Mouse (Mus musculus) bone marrow, adult 2 months (tissue): ENCODE data around the gene Sfmbt1. TPM values are rescaled to one million over a fixed set of nuclear protein-coding genes. Genes with fewer than 3 reads are reported as not detected.

ENCODE experiments used
- H3K27ac ChIP-seq: fragments of 200-500 bp; 2 replicates; pipeline ENCODE4 v1.5.1; 2012; ENCODE audit warnings: low read depth, mild to moderate bottlenecking, control low read depth, inconsistent platforms, low read length; ENCODE audit not compliant: control insufficient read depth, poor library complexity, insufficient read depth
- H3K4me1 ChIP-seq: fragments of 200-500 bp; 2 replicates; pipeline ENCODE4 v1.6.1; 2011; ENCODE audit warnings: low read length; ENCODE audit not compliant: control insufficient read depth, insufficient read depth
- H3K4me3 ChIP-seq: fragments of 200-500 bp; replicated peaks from 2 replicates; pipeline ENCODE3; 2011; ENCODE audit warnings: mild to moderate bottlenecking, low read depth, low read length, control low read depth; ENCODE audit not compliant: control insufficient read depth
- CTCF ChIP-seq: fragments of 200-500 bp; IDR thresholded peaks from 2 replicates; pipeline ENCODE4 v1.5.1; 2011; ENCODE audit warnings: low read length, control low read depth; ENCODE audit not compliant: control insufficient read depth, insufficient read depth
- POLR2A ChIP-seq: fragments of 200-500 bp; IDR thresholded peaks from 2 replicates; pipeline ENCODE4 v1.6.1; 2011; ENCODE audit warnings: low read depth, mild to moderate bottlenecking, control low read depth, low read length, borderline replicate concordance; ENCODE audit not compliant: control insufficient read depth
- WGBS: fragments of 180-500 bp; shearing (Covaris S2); methylation state at CpG from one replicate; pipeline ENCODE4 v1.1.7; 2018; 5-methylcytosine and 5-hydroxymethylcytosine counted together
- polyA plus RNA-seq: library from polyadenylated mRNA; stranded (reverse); fragments of >200 nt; gene quantifications from 2 replicates; pipeline ENCODE4 v1.2.4, GENCODE M21; 2011; ENCODE audit warnings: low replicate concordance; ENCODE audit not compliant: missing spikeins, insufficient read depth, insufficient read length

Sfmbt1 gene
- 7.7 and 8.9 TPM in 2 replicates for polyA plus RNA-seq

DNA sequence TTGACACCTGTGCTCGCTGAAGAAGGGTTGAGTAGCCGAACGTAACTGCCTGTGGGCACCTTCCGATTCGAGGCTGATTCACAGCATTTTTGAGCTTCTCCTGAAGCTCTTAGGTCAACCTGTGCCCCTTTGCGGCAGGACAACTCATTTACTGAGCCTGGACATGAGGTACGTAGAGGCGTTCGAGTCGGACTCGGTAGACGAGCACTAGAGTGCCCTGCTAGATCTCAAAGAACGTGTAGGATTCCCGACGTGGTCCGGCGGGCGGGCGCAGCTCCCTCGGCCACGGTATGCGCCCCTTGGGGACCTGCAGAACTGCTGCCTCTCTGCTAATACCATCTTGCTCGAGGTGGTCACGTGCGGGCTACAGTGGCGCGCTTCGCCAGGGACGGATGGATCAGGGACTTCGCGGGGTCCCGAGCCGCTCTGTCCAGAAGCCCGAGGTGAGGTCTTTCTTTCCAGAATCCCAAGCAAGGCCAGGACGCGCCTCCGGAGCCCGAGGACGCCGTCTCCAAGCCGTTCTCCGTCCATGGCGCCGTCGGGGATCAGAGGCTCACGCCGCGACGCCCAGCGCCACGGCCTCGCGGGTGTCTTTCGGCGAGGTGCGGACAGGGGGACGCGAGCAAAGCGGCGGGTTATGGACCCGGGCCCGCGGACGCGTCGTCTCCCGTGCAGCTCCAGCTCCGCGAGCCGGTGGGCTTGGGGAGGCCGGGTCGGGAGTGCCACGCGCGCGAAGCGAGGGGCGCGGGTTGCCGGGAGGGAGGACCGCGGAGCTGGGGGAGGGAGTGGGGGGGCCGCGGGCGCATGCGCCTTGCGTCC, at the start of gene Sfmbt1:
Sfmbt1 (plus strand) TSS at position 51 of the 819 bp plus-strand sequence.
- WGBS = 5% methylated on average over 87 of the region's 87 CpGs
- Histone ChIP-seq H3K27ac (peak within 1 kb of the TSS; percentile 69; the same call in 1 of the 2 replicates), H3K4me3 (peak within 1 kb of the TSS; percentile 87)

DNA sequence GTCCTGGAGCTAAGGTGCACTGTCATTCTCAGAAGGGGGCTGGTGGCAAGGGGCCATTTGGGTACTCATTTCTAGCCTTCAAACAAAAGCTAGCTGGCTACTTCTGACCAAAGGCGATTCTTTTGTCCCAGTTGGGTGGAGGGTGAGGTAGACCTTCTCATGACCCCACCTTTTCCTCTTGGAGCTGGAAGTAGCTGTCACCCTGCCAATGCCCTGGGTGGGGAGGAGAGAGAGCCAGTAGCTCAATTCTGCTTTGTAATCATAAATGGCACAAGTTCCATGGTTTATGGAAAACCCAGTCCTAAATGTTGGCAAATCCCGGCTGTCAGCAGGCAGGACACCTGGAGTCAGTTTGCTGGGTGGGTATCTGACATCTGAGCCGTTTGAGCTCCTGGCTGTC, 48.6 kb upstream of the Sfmbt1 start:
- WGBS = 75% methylated on average over 3 of the region's 3 CpGs

More for the DNA sequence above, at the start of gene Sfmbt1:
- no peaks in the 10 kb centered on the region; the same call in none of the 2 replicates for H3K4me1 ChIP-seq
- TF ChIP-seq CTCF (no peak), POLR2A (peak; percentile 40; the same call in 1 of the 2 replicates)

DNA sequence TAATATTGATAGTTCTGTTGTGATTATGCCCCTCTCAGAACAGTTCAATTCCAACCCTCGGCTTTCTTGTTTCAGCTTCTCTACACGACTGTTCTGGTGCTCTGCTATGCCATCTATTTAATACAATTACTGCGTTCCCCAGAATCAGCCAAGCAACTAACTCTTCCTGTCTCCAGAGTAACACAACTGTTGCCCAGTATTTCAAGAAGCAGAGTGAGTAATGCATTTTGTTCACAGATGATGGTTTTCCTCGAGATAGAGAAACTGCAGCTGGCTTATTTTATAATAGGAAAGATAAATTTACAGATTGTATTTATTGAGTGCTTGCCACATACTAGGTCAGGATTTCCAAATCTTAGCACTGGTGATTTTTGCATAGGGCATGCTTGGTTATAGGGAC, 48.0 kb upstream of the Sfmbt1 start:
- no peak overlapping the region for H3K27ac ChIP-seq
- 81% methylated on average over 4 of the region's 4 CpGs for WGBS
- no peak overlapping the region for H3K4me3 ChIP-seq
- no peak for TF ChIP-seq POLR2A
- peaks cover 4% of the 10 kb centered on the region for H3K4me1 ChIP-seq

More for the DNA sequence above, 48.6 kb upstream of the Sfmbt1 start:
- Histone ChIP-seq H3K4me3 (no peak overlapping the region), H3K27ac (no peak overlapping the region), H3K4me1 (peaks cover 1% of the 10 kb centered on the region)
- TF ChIP-seq POLR2A (no peak), CTCF (no peak)

DNA sequence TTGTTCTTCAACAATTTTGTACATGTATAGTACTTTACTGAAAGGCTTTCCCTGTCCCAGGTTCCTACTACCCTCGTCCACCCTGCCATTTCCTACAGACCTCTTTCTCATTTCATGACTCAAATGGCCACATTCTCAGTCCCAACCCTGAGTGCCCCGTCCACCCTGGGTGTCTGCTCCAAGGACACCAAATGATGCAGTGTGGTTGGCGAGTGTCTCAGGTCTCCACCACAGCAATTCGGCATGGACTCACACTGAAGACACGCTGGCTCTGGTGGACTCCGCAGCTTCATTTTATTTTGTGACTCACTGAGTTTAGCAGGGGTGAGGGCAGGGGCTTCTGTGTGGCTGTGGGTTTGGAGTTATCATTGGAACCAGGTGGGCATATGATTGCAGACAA, 44.5 kb upstream of the Sfmbt1 start:
- Histone ChIP-seq H3K4me1 (peaks cover 5% of the 10 kb centered on the region), H3K27ac (no peak overlapping the region), H3K4me3 (no peak overlapping the region)
- TF ChIP-seq POLR2A (no peak), CTCF (no peak)
- 86% methylated on average over 6 of the region's 6 CpGs for WGBS

DNA sequence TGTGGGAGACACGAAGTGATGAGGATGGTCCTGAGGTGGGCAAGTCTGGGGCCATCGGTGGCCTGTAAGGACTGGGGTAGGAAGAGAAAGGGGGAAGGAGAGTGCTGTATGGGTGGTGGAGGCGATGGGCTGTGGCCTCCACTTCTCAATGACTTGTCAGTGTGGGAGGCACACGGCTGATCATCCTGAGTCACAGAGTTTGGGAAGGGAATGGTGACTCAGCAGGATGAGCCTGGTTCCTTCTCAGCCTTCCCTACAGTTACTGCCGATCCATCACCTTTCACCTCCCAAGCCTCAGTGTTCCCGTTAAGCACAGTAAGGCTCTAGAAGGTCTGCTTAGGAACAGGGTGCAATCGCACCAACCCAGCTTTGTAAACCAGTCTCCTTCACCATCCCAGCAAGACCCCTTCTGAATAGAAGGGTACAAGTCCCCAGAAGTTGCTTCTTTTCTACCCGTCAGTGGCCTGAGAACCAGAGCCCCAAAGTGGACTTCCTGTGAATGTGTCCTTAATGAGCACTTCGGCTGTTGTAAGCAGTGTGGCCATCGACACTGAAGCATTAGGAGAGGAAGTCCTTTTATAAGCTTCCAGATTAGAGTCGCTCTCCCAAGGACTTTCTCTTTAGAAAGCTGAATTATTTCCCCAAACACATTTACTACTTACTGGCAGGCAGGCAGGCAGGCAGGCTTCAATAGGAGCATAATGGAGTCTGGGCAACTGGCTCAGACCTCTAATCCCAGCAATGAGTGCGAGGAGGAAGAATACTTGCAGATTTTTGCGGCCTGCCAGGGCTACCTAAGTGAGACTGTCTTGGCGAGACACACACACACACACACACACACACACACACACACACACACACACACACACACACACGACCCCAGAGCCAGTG, 43.3 kb upstream of the Sfmbt1 start:
- 62% methylated on average over 15 of the region's 15 CpGs for WGBS
- peaks cover 5% of the 10 kb centered on the region for H3K4me1 ChIP-seq
- TF ChIP-seq POLR2A (no peak), CTCF (no peak)
- H3K4me3 ChIP-seq = no peak overlapping the region
- H3K27ac ChIP-seq = no peak overlapping the region; the same call in 1 of the 2 replicates

DNA sequence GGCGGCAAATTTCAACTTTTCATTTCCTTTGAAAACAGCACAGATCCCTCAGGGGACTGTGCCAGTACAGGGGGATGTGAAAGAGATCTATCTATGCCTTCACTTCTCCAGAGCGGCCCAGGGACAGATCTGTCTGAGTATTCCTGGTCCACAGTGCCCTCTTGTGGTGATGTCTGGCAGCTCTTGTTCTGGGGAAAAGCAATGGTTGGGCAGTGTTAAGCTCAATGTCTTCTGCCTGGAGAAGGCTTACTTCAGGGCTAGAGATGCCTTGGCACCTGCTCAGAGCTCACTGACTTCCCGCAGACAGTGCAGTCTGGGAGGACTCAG, 42.7 kb upstream of the Sfmbt1 start:
- WGBS = 5% methylated on average over 3 of the region's 3 CpGs
- H3K4me3 ChIP-seq = no peak overlapping the region
- no peak overlapping the region; the same call in 1 of the 2 replicates for H3K27ac ChIP-seq
- peaks cover 5% of the 10 kb centered on the region for H3K4me1 ChIP-seq
- TF ChIP-seq CTCF (peak; percentile 88), POLR2A (no peak)

DNA sequence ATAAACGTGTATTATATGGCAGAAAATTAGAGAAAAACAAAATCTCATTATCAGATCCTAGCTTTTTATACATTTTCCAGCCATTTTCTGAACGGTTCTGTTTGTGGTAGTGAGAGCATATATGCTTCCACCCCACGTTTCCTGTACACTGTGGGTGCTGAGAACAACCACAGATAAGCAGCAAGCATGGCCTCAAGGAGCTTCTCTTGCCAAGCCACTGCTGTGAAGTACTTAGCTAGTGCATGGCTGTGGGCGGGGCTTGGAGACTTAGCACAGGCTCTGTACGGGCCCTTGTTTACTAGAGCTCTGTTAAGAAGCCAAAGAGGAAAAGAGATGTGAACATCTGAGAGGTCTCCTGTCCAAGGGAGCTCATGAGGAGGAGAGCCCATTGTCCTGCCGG, 39.7 kb upstream of the Sfmbt1 start:
- TF ChIP-seq CTCF (no peak), POLR2A (no peak)
- H3K4me3 ChIP-seq = no peak overlapping the region
- H3K27ac ChIP-seq = no peak overlapping the region
- WGBS = 40% methylated on average over 6 of the region's 6 CpGs
- H3K4me1 ChIP-seq = peaks cover 6% of the 10 kb centered on the region

DNA sequence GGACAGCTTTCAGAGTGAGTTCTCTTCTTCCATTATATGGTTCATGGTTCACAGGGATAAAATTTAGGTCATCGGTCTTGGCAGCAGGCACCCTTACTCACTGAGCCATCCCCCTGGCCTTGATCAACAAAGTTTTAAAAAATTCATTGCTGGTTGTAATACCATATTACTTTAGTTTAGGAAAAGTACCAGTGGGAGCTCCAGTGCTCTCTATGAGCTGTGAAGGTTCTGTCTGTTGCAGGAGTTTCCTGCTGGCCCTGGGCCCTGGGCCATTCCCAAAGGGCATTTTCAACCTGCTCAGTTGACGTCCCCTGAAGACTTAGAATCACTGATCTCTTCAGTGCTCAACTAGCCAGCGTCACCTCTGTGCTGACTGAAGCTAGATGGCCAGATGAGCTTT, 32.5 kb upstream of the Sfmbt1 start:
- no peak overlapping the region for H3K4me3 ChIP-seq
- TF ChIP-seq POLR2A (no peak), CTCF (no peak)
- no peak overlapping the region for H3K27ac ChIP-seq
- H3K4me1 ChIP-seq = peaks cover 1% of the 10 kb centered on the region; the same call in 1 of the 2 replicates
- 88% methylated on average over 3 of the region's 3 CpGs for WGBS
